Mouse (Mus musculus): ENCODE results near the gene Pik3cb.

Pik3cb gene

GRCm38 (mm10) chr9:99146855-99147735, 6.7 kb upstream of the Pik3cb start:
- DNase-seq (ENCODE audit: low read depth, low spot score), result no peak

- DNase-seq (ENCODE audit: low read depth, low spot score), result peak; percentile 49
Observed at GRCm38 (mm10) chr9:99145756-99146155, 5.3 kb upstream of the Pik3cb start.

- DNase-seq (ENCODE audit: low read depth, low spot score), result peak; percentile 52
Observed at GRCm38 (mm10) chr9:99144416-99144989, 4.1 kb upstream of the Pik3cb start.

GRCm38 (mm10) chr9:99141618-99142017, 1.2 kb upstream of the Pik3cb start:
- DNase-seq (ENCODE audit: low read depth, low spot score), result no peak

- DNase-seq (ENCODE audit: low read depth, low spot score), result no peak
Observed at GRCm38 (mm10) chr9:99141171-99141570, 750 bp upstream of the Pik3cb start.

- DNase-seq (ENCODE audit: low read depth, low spot score), result peak; percentile 48
Observed at GRCm38 (mm10) chr9:99139194-99140023, 1.0 kb downstream of the Pik3cb start.

GRCm38 (mm10) chr9:99137301-99137700, 3.1 kb downstream of the Pik3cb start:
- no peak for DNase-seq (ENCODE audit: low read depth, low spot score)

- peak; percentile 89 for DNase-seq (ENCODE audit: low read depth, low spot score)
Observed at GRCm38 (mm10) chr9:99131951-99132470, 8.4 kb downstream of the Pik3cb start.

- peak; percentile 59 for DNase-seq (ENCODE audit: low read depth, low spot score)
Observed at GRCm38 (mm10) chr9:99131119-99131518, 9.3 kb downstream of the Pik3cb start.

GRCm38 (mm10) chr9:99127578-99127977, 12.8 kb downstream of the Pik3cb start:
- no peak for DNase-seq (ENCODE audit: low read depth, low spot score)

GRCm38 (mm10) chr9:99122749-99123148, 17.7 kb downstream of the Pik3cb start:
- no peak for DNase-seq (ENCODE audit: low read depth, low spot score)

GRCm38 (mm10) chr9:99112409-99112808, 28.0 kb downstream of the Pik3cb start:
- no peak for DNase-seq (ENCODE audit: low read depth, low spot score)

GRCm38 (mm10) chr9:99111085-99111484, 29.3 kb downstream of the Pik3cb start:
- no peak for DNase-seq (ENCODE audit: low read depth, low spot score)

- DNase-seq (ENCODE audit: low read depth, low spot score), result no peak
Observed at GRCm38 (mm10) chr9:99110213-99110612, 30.2 kb downstream of the Pik3cb start.

GRCm38 (mm10) chr9:99109585-99109984, 30.8 kb downstream of the Pik3cb start:
- no peak for DNase-seq (ENCODE audit: low read depth, low spot score)

- no peak for DNase-seq (ENCODE audit: low read depth, low spot score)
Observed at GRCm38 (mm10) chr9:99104449-99104848, 36.0 kb downstream of the Pik3cb start.

GRCm38 (mm10) chr9:99103865-99104264, 36.6 kb downstream of the Pik3cb start:
- no peak for DNase-seq (ENCODE audit: low read depth, low spot score)

- no peak for DNase-seq (ENCODE audit: low read depth, low spot score)
Observed at GRCm38 (mm10) chr9:99098482-99099129, 41.8 kb downstream of the Pik3cb start.

- DNase-seq (ENCODE audit: low read depth, low spot score), result no peak
Observed at GRCm38 (mm10) chr9:99097668-99098067, 42.8 kb downstream of the Pik3cb start.

- no peak for DNase-seq (ENCODE audit: low read depth, low spot score)
Observed at GRCm38 (mm10) chr9:99095192-99095591, 45.2 kb downstream of the Pik3cb start.

- DNase-seq (ENCODE audit: low read depth, low spot score), result no peak
Observed at GRCm38 (mm10) chr9:99090546-99090945, 49.9 kb downstream of the Pik3cb start.

Data from 3T3-L1 (cell line).